Comparison of ENCODE assay signal across 10 mouse cellular contexts in genomic region chr8:79829543-79829890, GRCm38 (mm10).
DNase-seq lines count a peak whose midpoint lies in the region; ATAC-seq lines count a peak whose summit lies in the region.
"Had no signal": no experiment of that assay in that cellular context is flagged by ENCODE, and none has a peak within 500 bp of the region (broad histone marks: within the 10 kb centered on the region; RNA-seq: fewer than 3 reads in every experiment).

No protein-coding gene starts in this region.

- no peaks in the 10 kb centered on the region for H3K4me1 ChIP-seq in heart, embryonic 11.5 days (ENCODE audit: control insufficient read depth, insufficient read depth, low read length)
- H3K4me1 ChIP-seq in forebrain, embryonic 10.5 days, result peaks cover 21% of the 10 kb centered on the region
- no peaks in the 10 kb centered on the region for H3K4me1 ChIP-seq in hindbrain, embryonic 16.5 days (ENCODE audit: control insufficient read depth, insufficient read depth, low read depth, low read length)
- no peaks in the 10 kb centered on the region for H3K4me1 ChIP-seq in neural tube, embryonic 11.5 days (ENCODE audit: control insufficient read depth, insufficient read depth, low read length)

- no peaks in the 10 kb centered on the region for H3K27me3 ChIP-seq in heart, embryonic 11.5 days (ENCODE audit: control insufficient read depth, insufficient read depth, low read length)
- H3K27me3 ChIP-seq in forebrain, embryonic 10.5 days (ENCODE audit: poor library complexity, severe bottlenecking), result no peaks in the 10 kb centered on the region
- H3K27me3 ChIP-seq in hindbrain, embryonic 16.5 days (replicated peaks; ENCODE audit: control insufficient read depth, insufficient read depth, low read length), result no peaks in the 10 kb centered on the region
- H3K27me3 ChIP-seq in neural tube, embryonic 11.5 days (ENCODE audit: control insufficient read depth, insufficient read depth, low read length), result no peaks in the 10 kb centered on the region

- H3K36me3 ChIP-seq in heart, embryonic 11.5 days (ENCODE audit: control insufficient read depth, insufficient read depth, low read length), result no peaks in the 10 kb centered on the region
- no peaks in the 10 kb centered on the region for H3K36me3 ChIP-seq in forebrain, embryonic 10.5 days (replicated peaks)
- no peaks in the 10 kb centered on the region for H3K36me3 ChIP-seq in hindbrain, embryonic 16.5 days (ENCODE audit: control insufficient read depth, insufficient read depth, low read length)
- H3K36me3 ChIP-seq in neural tube, embryonic 11.5 days (ENCODE audit: control insufficient read depth, insufficient read depth, low read length), result no peaks in the 10 kb centered on the region
- H3K36me3 ChIP-seq: G1E had no signal

- no peaks in the 10 kb centered on the region for H3K9me3 ChIP-seq in heart, embryonic 11.5 days (replicated peaks; ENCODE audit: control insufficient read depth, low read length)
- no peaks in the 10 kb centered on the region for H3K9me3 ChIP-seq in forebrain, embryonic 10.5 days
- H3K9me3 ChIP-seq in hindbrain, embryonic 16.5 days (ENCODE audit: control insufficient read depth, low read length), result no peaks in the 10 kb centered on the region
- H3K9me3 ChIP-seq in neural tube, embryonic 11.5 days (ENCODE audit: control insufficient read depth, low read length), result no peaks in the 10 kb centered on the region
- H3K9me3 ChIP-seq: G1E had no signal

- no peak overlapping the region for H3K27ac ChIP-seq in heart, embryonic 11.5 days (ENCODE audit: low read depth, low read length)
- H3K27ac ChIP-seq in forebrain, embryonic 10.5 days, result peak overlapping the region; percentile 77
- no peak overlapping the region for H3K27ac ChIP-seq in hindbrain, embryonic 16.5 days (ENCODE audit: low read depth, low read length)
- no peak overlapping the region for H3K27ac ChIP-seq in neural tube, embryonic 11.5 days (ENCODE audit: low read depth, low read length)

- no peak for ATAC-seq in heart, embryonic 11.5 days (replicated peaks; ENCODE audit: insufficient number of reproducible peaks, low FRiP score, low TSS enrichment)
- ATAC-seq in hindbrain, embryonic 16.5 days, result peak; percentile 42; the same call in 1 of the 2 replicates
- ATAC-seq in neural tube, embryonic 11.5 days (ENCODE audit: insufficient read depth, low FRiP score, low TSS enrichment), result no peak; the same call in 1 of the 2 replicates

- DNase-seq in heart, adult 11 months, result no peak
- no peak for DNase-seq in forebrain, embryonic 10.5 days (ENCODE audit: extremely low spot score, low spot score)
- DNase-seq in neural tube, embryonic 11.5 days (ENCODE audit: low spot score), result peak; percentile 19
- no peak for DNase-seq in Muller cell, postnatal 12 days (ENCODE audit: inconsistent ontology term)
- DNase-seq in ovary, postnatal 10 days (ENCODE audit: low spot score), result no peak
- DNase-seq in yolk sac, embryonic 10.5 days (ENCODE audit: low spot score), result no peak
- DNase-seq: gastrocnemius, postnatal 14 days had no signal

- no peak overlapping the region for H3K4me3 ChIP-seq in heart, embryonic 11.5 days (ENCODE audit: low read depth, low read length)
- H3K4me3 ChIP-seq in forebrain, embryonic 10.5 days, result peak overlapping the region; percentile 35
- H3K4me3 ChIP-seq in hindbrain, embryonic 16.5 days (ENCODE audit: low read length), result no peak overlapping the region
- H3K4me3 ChIP-seq in neural tube, embryonic 11.5 days (ENCODE audit: low read depth, low read length), result no peak overlapping the region

- WGBS in heart, embryonic 11.5 days (ENCODE audit: insufficient replicate concordance), result 49% methylated on average over 11 of the region's 11 CpGs
- WGBS in forebrain, embryonic 10.5 days, result 13% methylated on average over 11 of the region's 11 CpGs
- 25% methylated on average over 11 of the region's 11 CpGs for WGBS in hindbrain, embryonic 16.5 days
- 31% methylated on average over 11 of the region's 11 CpGs for WGBS in neural tube, embryonic 11.5 days

- 0 out of 2 replicates have a peak overlapping the region, but pooled peaks have one; percentile 46 for H3K9ac ChIP-seq in heart, embryonic 11.5 days (ENCODE audit: low read depth, low read length)
- no peak overlapping the region; the same call in 1 of the 2 replicates for H3K9ac ChIP-seq in hindbrain, embryonic 16.5 days (ENCODE audit: low read depth, low read length)
- no peak overlapping the region for H3K9ac ChIP-seq in neural tube, embryonic 11.5 days (ENCODE audit: low read length)

- H3K4me2 ChIP-seq in heart, embryonic 11.5 days, result peak overlapping the region; percentile 40
- peak overlapping the region; percentile 45 for H3K4me2 ChIP-seq in hindbrain, embryonic 16.5 days (ENCODE audit: low read length)
- H3K4me2 ChIP-seq in neural tube, embryonic 11.5 days (ENCODE audit: low read depth), result peak overlapping the region; percentile 7; the same call in 1 of the 2 replicates
